Mouse (Mus musculus) embryonic facial prominence, embryonic 15.5 days (tissue): Measurements from ENCODE around the gene Sec63. TPM values are rescaled to one million over a fixed set of nuclear protein-coding genes. Genes with fewer than 3 reads are reported as not detected.

Source experiments
- ATAC-seq: fragments of 200-750 bp; cut with Nextera tagmentation; 2 replicates; pipeline ENCODE4 v1.8.0; 2017; ENCODE audit warnings: low read depth, moderate TSS enrichment; ENCODE audit not compliant: insufficient number of reproducible peaks, low FRiP score, low TSS enrichment
- H3K27ac ChIP-seq: fragments of 300-500 bp; sonication (generic); replicated peaks from 2 replicates; pipeline ENCODE4 v1.5.1; 2015; ENCODE audit warnings: mild to moderate bottlenecking, inconsistent platforms
- H3K27me3 ChIP-seq: fragments of 300-500 bp; sonication (generic); 2 replicates; pipeline ENCODE4 v1.6.1; 2015; ENCODE audit warnings: inconsistent platforms
- H3K36me3 ChIP-seq: fragments of 300-500 bp; sonication (generic); 2 replicates; pipeline ENCODE4 v1.6.1; 2015; ENCODE audit warnings: mild to moderate bottlenecking, inconsistent platforms
- H3K4me1 ChIP-seq: fragments of 300-500 bp; sonication (generic); 2 replicates; pipeline ENCODE4 v1.6.1; 2015; ENCODE audit warnings: inconsistent platforms
- H3K4me2 ChIP-seq: fragments of 300-500 bp; sonication (generic); replicated peaks from 2 replicates; pipeline ENCODE4 v1.6.1; 2015; ENCODE audit warnings: mild to moderate bottlenecking, inconsistent platforms
- H3K4me3 ChIP-seq: fragments of 300-500 bp; sonication (generic); replicated peaks from 2 replicates; pipeline ENCODE4 v1.5.1; 2015; ENCODE audit warnings: mild to moderate bottlenecking, inconsistent platforms
- H3K9ac ChIP-seq: fragments of 300-500 bp; sonication (generic); 2 replicates; pipeline ENCODE4 v1.6.1; 2015; ENCODE audit warnings: inconsistent platforms
- H3K9me3 ChIP-seq: fragments of 300-500 bp; sonication (generic); replicated peaks from 2 replicates; pipeline ENCODE4 v1.6.1; 2016; ENCODE audit warnings: inconsistent platforms
- WGBS: fragments of 180-500 bp; shearing (Covaris S2); methylation state at CpG from one replicate; pipeline ENCODE4 v1.1.7; 2015; 5-methylcytosine and 5-hydroxymethylcytosine counted together
- polyA plus RNA-seq: library from polyadenylated mRNA; unstranded; fragments of >200 nt; fragmentation: Nextera tagmentation; extraction: Ambion mirVana; gene quantifications from 2 replicates; pipeline ENCODE4 v1.2.1, GENCODE M21; 2015

Sec63 gene
- polyA plus RNA-seq, 1 experiment from 2014 or later = 23.1 TPM

DNA sequence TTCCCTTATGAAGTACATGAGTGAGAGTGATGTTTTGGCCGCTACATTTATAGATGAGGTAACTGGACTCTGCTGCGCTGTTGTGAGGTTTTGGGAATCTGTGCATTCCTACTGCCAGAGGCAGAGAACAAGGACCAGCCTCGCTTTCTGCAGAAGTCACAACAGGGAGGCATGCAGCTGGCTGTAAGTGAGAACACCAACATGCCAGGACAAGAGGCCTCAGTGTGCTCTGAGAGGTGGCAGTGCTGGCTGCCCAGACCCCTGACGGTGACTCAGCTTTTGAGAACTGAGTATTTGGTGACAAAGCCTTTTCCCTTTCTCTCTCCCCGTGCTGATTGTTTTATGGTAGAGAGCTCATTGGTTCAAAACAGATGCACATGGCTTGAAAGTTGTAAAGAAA is 103.4 kb downstream of the Sec63 start:
- ATAC-seq = no peak
- Histone ChIP-seq H3K27me3 (no peaks in the 10 kb centered on the region), H3K36me3 (no peaks in the 10 kb centered on the region), H3K4me3 (no peak overlapping the region), H3K27ac (no peak overlapping the region), H3K4me2 (peak overlapping the region; percentile 56), H3K9me3 (no peaks in the 10 kb centered on the region), H3K4me1 (peaks cover 32% of the 10 kb centered on the region), H3K9ac (no peak overlapping the region)
- whole genome bisulfite sequencing = 27% methylated on average over 5 of the region's 5 CpGs

DNA sequence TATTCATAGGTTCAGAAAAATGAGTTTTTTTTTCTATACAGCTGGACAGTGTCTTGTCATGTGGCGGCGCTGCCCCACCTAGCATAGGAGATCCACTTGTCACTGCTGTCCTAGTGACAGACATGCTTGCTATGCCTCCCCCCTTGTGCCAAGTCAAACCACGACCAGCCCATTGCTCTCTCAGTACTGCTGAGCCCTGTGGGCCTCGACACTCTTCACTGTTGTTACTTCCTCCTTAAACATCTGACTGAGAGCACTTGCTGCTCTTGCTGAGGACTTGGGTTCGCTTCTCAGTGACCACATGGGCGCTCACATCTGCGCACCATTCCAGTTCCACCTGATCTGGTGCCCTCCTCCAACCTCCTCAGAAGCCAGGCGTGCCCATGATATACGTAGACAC is 107.1 kb downstream of the Sec63 start:
- H3K9ac ChIP-seq = no peak overlapping the region
- 86% methylated on average over 9 of the region's 9 CpGs for WGBS
- H3K27ac ChIP-seq = no peak overlapping the region
- H3K27me3 ChIP-seq = no peaks in the 10 kb centered on the region
- no peaks in the 10 kb centered on the region for H3K36me3 ChIP-seq
- no peak overlapping the region for H3K4me2 ChIP-seq
- peaks cover 21% of the 10 kb centered on the region for H3K4me1 ChIP-seq
- no peaks in the 10 kb centered on the region for H3K9me3 ChIP-seq
- H3K4me3 ChIP-seq = no peak overlapping the region
- ATAC-seq = no peak

DNA sequence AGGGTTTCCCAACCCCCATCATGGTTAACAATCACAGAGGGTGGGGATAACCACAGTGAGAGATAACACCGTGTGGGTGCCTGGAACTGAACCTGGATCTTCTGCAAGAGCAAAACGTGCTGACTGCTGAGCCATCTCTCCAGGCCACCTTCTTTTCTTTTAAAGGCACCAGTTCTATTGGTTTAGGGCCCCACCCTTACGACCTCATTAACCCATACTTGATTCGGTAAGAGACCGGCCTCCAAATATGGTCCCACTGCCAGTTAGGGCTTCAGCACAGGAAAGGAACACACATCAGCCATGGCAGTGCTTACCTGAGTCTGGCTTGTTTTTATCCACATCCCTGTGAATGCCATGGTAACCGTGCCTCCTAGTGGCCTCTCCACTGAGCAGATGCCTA is 108.2 kb downstream of the Sec63 start:
- H3K9ac ChIP-seq = no peak overlapping the region
- H3K36me3 ChIP-seq = no peaks in the 10 kb centered on the region
- H3K4me2 ChIP-seq = no peak overlapping the region
- peaks cover 10% of the 10 kb centered on the region; the same call in 1 of the 2 replicates for H3K4me1 ChIP-seq
- no peaks in the 10 kb centered on the region for H3K27me3 ChIP-seq
- no peak overlapping the region for H3K27ac ChIP-seq
- no peak overlapping the region for H3K4me3 ChIP-seq
- WGBS = 85% methylated on average over 6 of the region's 6 CpGs
- H3K9me3 ChIP-seq = no peaks in the 10 kb centered on the region
- no peak for ATAC-seq

DNA sequence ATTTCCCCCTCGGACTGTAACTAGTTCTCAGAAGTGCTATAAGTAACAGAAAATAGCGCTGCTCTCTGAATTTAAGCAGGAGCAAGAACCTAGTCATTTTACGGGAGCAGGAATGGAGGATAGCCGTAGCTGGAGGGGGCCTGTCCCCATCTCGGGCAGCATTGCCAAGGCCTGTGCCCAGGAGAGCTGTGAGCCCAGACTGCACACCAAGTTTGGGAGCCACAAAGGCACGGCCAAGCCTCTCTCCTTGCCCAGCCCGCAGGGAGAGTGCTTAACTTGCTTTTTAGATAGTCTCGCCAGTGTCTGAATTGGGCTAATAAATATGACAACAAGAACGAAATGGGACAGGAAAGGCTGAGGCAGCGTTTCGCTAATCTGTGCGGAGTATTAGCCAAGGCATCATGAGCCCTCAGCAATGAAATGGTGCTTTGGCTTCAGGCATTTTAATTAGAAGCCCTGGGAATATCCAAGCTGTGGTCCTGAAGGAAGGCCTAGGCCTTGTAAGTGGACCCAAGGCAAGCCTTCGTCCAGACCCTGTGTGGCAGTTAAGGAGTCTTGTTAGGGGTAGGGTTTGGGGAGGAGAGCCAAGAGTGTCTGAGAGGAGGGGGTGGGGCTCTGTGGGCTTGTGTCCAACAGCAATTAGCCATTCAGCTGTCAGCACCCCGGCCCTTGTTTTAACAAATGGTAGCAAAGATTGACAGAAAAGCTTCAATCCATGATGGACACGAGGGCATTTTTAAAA is 111.1 kb downstream of the Sec63 start:
- no peak overlapping the region for H3K9ac ChIP-seq
- no peak overlapping the region for H3K4me2 ChIP-seq
- no peak for ATAC-seq

DNA sequence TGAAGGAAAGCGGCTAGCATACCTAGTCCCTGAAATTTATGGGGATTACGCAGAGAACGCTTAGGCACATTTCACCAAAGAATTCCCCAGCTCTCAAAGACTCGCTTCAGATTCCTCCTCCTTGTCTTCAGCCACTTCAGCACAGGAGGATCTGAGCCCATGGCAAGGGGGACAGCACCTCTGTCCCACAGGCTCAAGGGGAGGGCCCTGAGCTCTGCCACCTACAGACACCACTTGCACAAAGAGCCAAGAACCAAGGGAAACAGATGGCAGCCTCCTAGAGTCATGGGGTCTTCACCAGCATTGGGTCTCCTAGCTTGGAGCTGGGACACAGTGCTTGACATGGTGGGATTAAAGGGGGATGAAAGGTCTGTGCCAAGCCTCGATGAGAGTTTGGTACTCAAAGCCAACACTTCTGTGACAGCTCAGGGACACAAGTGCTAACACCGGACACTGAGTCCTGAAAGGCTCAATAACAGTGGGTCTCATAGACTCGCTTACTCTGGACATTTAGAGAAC is 111.8 kb downstream of the Sec63 start:
- Histone ChIP-seq H3K9ac (no peak overlapping the region), H3K4me1 (no peaks in the 10 kb centered on the region), H3K27ac (no peak overlapping the region), H3K4me2 (no peak overlapping the region), H3K9me3 (no peaks in the 10 kb centered on the region), H3K4me3 (no peak overlapping the region), H3K36me3 (no peaks in the 10 kb centered on the region), H3K27me3 (no peaks in the 10 kb centered on the region)
- WGBS = 73% methylated on average over 7 of the region's 7 CpGs
- ATAC-seq = no peak

More for the DNA sequence above, 111.1 kb downstream of the Sec63 start:
- Histone ChIP-seq H3K4me3 (no peak overlapping the region), H3K9me3 (no peaks in the 10 kb centered on the region), H3K4me1 (no peaks in the 10 kb centered on the region), H3K27me3 (no peaks in the 10 kb centered on the region), H3K27ac (no peak overlapping the region), H3K36me3 (no peaks in the 10 kb centered on the region)
- WGBS = 67% methylated on average over 15 of the region's 15 CpGs

DNA sequence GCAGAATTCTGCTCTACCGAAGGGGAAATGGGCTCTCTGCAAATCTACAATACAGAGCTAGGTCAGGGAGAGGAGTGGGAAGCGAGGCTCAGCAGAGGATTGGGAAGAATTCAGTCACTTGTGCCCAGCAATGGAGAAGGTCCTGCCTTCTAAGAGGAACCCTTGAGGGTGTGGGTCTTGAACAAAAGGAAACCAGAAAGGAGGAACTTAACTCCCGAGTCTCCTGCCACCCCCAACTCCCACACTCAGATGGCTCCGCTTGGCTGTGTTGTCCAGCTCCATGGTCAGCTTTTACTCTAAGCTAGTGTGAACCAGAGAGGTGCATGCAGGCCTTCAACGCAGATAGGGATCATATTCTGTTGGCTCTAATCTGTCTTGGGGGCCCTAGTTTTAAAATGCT is 114.9 kb downstream of the Sec63 start:
- H3K36me3 ChIP-seq = no peaks in the 10 kb centered on the region
- ATAC-seq = no peak
- no peaks in the 10 kb centered on the region for H3K4me1 ChIP-seq
- H3K4me3 ChIP-seq = no peak overlapping the region
- H3K4me2 ChIP-seq = no peak overlapping the region
- no peak overlapping the region for H3K27ac ChIP-seq
- no peak overlapping the region for H3K9ac ChIP-seq
- no peaks in the 10 kb centered on the region for H3K9me3 ChIP-seq
- no peaks in the 10 kb centered on the region for H3K27me3 ChIP-seq
- WGBS = 76% methylated on average over 5 of the region's 5 CpGs

DNA sequence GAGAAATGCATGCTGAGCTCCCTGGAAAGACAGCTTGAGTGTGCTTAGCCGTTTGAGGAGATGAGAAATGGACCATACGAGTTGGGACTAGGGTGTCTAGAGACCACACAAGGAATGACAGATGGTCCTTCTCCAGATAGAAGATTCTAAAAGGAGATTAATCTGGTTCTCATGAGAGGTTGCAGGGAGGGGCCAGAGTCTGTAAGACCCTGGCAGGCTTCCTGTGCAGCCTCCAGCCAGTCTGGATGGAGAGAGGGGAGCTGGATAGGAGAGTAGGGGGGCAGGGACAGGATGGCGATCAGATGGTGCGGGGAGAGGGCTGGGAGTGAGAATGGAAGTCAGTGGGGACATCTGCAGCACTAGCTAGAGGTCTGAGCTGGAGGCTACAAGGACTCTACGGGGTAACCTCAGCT is 118.0 kb downstream of the Sec63 start:
- Histone ChIP-seq H3K4me2 (no peak overlapping the region), H3K27me3 (no peaks in the 10 kb centered on the region), H3K4me3 (no peak overlapping the region), H3K4me1 (no peaks in the 10 kb centered on the region), H3K27ac (no peak overlapping the region), H3K36me3 (no peaks in the 10 kb centered on the region), H3K9me3 (no peaks in the 10 kb centered on the region), H3K9ac (no peak overlapping the region)
- ATAC-seq = no peak; the same call in 1 of the 2 replicates
- 76% methylated on average over 5 of the region's 5 CpGs for WGBS

DNA sequence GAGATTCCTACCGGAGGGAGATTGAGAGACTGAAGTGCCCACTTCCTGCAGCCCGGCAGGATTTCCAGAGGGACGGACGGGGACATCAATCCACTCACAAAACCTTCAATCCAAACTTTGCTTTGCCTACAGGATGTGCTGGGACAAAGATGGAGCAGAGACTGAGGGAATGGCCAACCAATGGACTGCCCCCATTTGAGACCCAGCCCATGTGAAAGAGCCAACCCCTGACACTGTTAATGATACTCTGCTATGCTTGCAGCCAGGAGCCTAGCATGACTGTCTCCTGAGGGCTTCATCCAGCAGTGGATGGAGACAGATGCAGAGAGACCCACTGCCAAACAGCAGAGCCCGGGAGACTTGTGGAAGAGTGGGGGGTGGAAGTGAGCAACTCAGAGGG is 118.4 kb downstream of the Sec63 start:
- H3K36me3 ChIP-seq = no peaks in the 10 kb centered on the region
- 70% methylated on average over 5 of the region's 5 CpGs for WGBS
- H3K4me2 ChIP-seq = no peak overlapping the region
- H3K27ac ChIP-seq = no peak overlapping the region
- ATAC-seq = no peak
- H3K9ac ChIP-seq = no peak overlapping the region
- H3K9me3 ChIP-seq = no peaks in the 10 kb centered on the region
- no peaks in the 10 kb centered on the region for H3K27me3 ChIP-seq
- no peaks in the 10 kb centered on the region for H3K4me1 ChIP-seq
- no peak overlapping the region for H3K4me3 ChIP-seq

Other genes with a start within 250 kb of the Sec63 start
- gene Nr2e1, start 177.9 kb upstream of the Sec63 start, polyA plus RNA-seq = 1.7 and 1.8 TPM in 2 replicates
- gene Ostm1, start 177.7 kb upstream of the Sec63 start, polyA plus RNA-seq = 12.9 and 14.9 TPM in 2 replicates
- 1.1 and 1.3 TPM in 2 replicates for gene Scml4, start 98.9 kb downstream of the Sec63 start, polyA plus RNA-seq